Mouse (Mus musculus) retina, postnatal 7 days (tissue): Measurements from ENCODE around the gene Arhgap15.

Experiments
- DNase-seq: peaks from one replicate; pipeline ENCODE4 v3.0.0-alpha.2; 2012; ENCODE audit warnings: low read depth, low spot score

Arhgap15 gene

GRCm38 (mm10) chr2:44184476-44184875 is 435.9 kb downstream of the Arhgap15 start:
- no peak for DNase-seq

- no peak for DNase-seq
Measured at GRCm38 (mm10) chr2:44190749-44191148, 442.1 kb downstream of the Arhgap15 start.

GRCm38 (mm10) chr2:44192058-44192457 is 443.4 kb downstream of the Arhgap15 start:
- DNase-seq: no peak

- DNase-seq: no peak
Measured at GRCm38 (mm10) chr2:44215506-44215905, 466.9 kb downstream of the Arhgap15 start.

GRCm38 (mm10) chr2:44217811-44218210 is 469.2 kb downstream of the Arhgap15 start:
- no peak for DNase-seq

- no peak for DNase-seq
Measured at GRCm38 (mm10) chr2:44218317-44218716, 469.7 kb downstream of the Arhgap15 start.

- DNase-seq: no peak
Measured at GRCm38 (mm10) chr2:44221686-44222085, 473.1 kb downstream of the Arhgap15 start.

- DNase-seq: no peak
Measured at GRCm38 (mm10) chr2:44222176-44222753, 473.6 kb downstream of the Arhgap15 start.

- DNase-seq: no peak
Measured at GRCm38 (mm10) chr2:44234856-44235255, 486.2 kb downstream of the Arhgap15 start.

- DNase-seq: no peak
Measured at GRCm38 (mm10) chr2:44241657-44242454, 493.2 kb downstream of the Arhgap15 start.

GRCm38 (mm10) chr2:44242628-44243255 is 494.1 kb downstream of the Arhgap15 start:
- DNase-seq: no peak

GRCm38 (mm10) chr2:44255343-44255742 is 506.7 kb downstream of the Arhgap15 start:
- no peak for DNase-seq

GRCm38 (mm10) chr2:44257946-44258345 is 509.3 kb downstream of the Arhgap15 start:
- DNase-seq: no peak

- no peak for DNase-seq
Measured at GRCm38 (mm10) chr2:44271455-44272346, 523.1 kb downstream of the Arhgap15 start.

GRCm38 (mm10) chr2:44272606-44273005 is 524.0 kb downstream of the Arhgap15 start:
- DNase-seq: no peak

GRCm38 (mm10) chr2:44274425-44274824 is 525.8 kb downstream of the Arhgap15 start:
- no peak for DNase-seq

GRCm38 (mm10) chr2:44286181-44286719 is 537.6 kb downstream of the Arhgap15 start:
- DNase-seq: no peak

- DNase-seq: no peak
Measured at GRCm38 (mm10) chr2:44299156-44299555, 550.5 kb downstream of the Arhgap15 start.

- no peak for DNase-seq
Measured at GRCm38 (mm10) chr2:44299909-44300308, 551.3 kb downstream of the Arhgap15 start.

GRCm38 (mm10) chr2:44300466-44300865 is 551.8 kb downstream of the Arhgap15 start:
- DNase-seq: no peak

GRCm38 (mm10) chr2:44304261-44304970 is 555.8 kb downstream of the Arhgap15 start:
- DNase-seq: peak; percentile 14
